Mouse (Mus musculus): ENCODE measurements around the gene Cdk2. TPM values are rescaled to one million over a fixed set of nuclear protein-coding genes. Genes with fewer than 3 reads are reported as not detected.
"Not testable (repeated sequence)": the region's sequence is repeated elsewhere in the genome, so short reads cannot be mapped to it uniquely, and the experiment has no call there.

Gene Cdk2
- polyA plus RNA-seq, 1 experiment from 2014 or later, result 13.4 TPM

DNA sequence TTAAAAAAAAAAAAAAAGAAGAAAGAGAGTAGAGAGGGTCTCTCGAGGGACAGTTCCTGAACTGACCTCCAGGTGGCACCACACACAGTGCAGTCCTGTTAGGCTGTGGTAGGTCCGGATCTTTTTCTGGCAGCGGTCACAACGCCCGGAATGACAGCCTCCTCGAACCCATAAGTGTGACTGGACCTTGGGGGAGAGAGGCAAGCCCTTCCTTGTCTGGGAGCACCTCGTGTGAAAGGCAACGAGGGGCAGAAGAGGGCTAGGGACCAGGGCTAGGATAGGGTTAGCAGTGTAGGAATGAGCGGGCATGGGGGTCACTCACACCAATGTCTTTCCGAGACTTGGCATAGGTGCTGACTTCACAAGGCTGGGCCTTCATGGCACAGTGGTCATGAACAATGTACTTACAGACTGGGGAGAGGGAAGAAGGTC lies 26.2 kb upstream of the Cdk2 start:
- Histone ChIP-seq H3K79me2 (ENCODE audit: inconsistent target) (no peaks in the 10 kb centered on the region), H3K36me3 (ENCODE audit: inconsistent target) (no peaks in the 10 kb centered on the region), H3K4me3 (ENCODE audit: inconsistent target) (no peak overlapping the region), H3K27ac (no peak overlapping the region)
- WGBS (ENCODE audit: missing documents), result 26% methylated on average over 10 of the region's 10 CpGs

DNA sequence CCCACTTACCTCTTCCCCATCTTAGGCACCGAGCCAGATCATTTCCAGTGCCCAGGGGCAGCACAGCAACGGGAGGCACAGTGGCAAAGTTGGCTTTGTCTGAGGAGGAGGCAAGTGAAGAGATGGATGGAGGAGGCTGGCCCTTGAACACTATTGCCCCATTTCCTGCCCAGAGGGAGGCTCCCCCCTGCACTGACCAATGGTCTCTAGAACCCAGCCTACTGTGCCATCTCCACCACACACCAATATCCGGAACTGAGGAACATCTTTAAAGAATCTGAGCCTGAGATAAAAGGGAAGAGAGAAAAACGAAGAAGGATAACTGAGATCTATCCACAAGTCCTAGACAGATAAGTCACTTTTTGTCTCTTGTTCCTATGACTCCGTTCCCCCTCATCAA lies 23.2 kb upstream of the Cdk2 start:
- no peaks in the 10 kb centered on the region for H3K79me2 ChIP-seq (ENCODE audit: inconsistent target)
- H3K36me3 ChIP-seq (ENCODE audit: inconsistent target), result no peaks in the 10 kb centered on the region
- 59% methylated on average over 5 of the region's 5 CpGs for WGBS (ENCODE audit: missing documents)

DNA sequence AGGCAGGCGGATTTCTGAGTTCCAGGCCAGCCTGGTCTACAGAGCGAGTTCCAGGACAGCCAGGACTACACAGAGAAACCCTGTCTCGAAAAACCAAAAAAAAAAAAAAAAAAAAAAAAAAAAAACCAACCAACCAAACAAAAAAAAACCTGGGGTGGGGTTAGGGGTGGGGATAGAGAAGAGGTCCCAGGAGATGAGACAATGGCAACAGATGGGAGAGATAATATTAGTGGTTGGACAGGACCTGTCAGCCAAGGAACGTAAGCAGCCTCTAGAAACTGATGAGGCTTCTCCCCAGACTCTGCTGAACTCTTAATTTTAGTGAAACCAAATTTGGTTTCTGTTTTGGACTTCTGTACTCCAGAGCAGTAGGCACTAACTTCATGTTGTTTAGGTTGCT lies 20.6 kb upstream of the Cdk2 start:
- H3K4me3 ChIP-seq (ENCODE audit: inconsistent target); H3K36me3 ChIP-seq (ENCODE audit: inconsistent target); H3K27ac ChIP-seq; H3K79me2 ChIP-seq (ENCODE audit: inconsistent target): not testable (repeated sequence)
- 96% methylated on average over 3 of the region's 4 CpGs for WGBS (ENCODE audit: missing documents)

More for the DNA sequence above, 23.2 kb upstream of the Cdk2 start:
- Histone ChIP-seq H3K27ac (no peak overlapping the region), H3K4me3 (ENCODE audit: inconsistent target) (no peak overlapping the region)

DNA sequence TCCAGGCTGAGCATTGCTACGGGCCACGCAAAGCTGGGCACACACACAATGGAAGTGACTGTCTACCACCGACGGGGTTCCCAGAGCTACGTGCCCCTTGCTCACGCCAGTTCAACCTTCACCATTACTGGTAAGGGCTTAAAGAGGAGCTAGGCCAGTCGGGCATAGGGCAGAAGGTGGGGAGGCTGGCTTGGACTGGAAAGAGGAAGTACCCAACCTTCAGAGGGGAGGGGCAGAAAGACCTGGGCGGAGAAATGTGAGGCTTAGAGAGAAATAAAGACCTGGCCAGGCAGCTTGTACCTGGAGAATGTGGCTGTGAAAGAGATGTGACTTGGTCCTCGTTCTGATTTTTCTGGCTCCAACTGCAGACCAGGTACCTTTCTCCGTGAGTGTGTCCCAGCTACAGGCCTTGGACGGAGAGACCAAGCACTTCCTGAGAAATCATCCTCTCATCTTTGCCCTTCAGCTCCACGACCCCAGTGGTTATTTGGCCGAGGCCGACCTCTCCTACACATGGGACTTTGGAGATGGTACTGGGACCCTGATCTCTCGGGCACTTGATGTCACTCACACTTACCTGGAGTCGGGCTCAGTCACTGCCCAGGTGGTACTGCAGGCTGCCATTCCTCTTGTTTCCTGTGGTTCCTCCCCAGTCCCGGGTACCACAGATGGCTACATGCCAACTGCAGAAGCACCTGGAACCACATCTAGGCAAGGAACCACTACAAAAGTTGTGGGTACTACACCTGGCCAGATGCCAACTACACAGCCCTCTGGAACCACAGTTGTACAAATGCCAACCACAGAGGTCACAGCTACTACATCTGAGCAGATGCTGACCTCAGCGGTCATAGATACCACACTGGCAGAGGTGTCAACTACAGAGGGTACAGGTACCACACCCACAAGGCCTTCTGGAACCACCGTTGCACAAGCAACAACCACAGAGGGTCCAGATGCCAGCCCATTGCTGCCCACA lies 11.0 kb upstream of the Cdk2 start:
- Histone ChIP-seq H3K36me3 (ENCODE audit: inconsistent target) (no peaks in the 10 kb centered on the region), H3K27ac (no peak overlapping the region), H3K79me2 (ENCODE audit: inconsistent target) (no peaks in the 10 kb centered on the region), H3K4me3 (ENCODE audit: inconsistent target) (no peak overlapping the region)
- WGBS (ENCODE audit: missing documents), result 41% methylated on average over 19 of the region's 19 CpGs

DNA sequence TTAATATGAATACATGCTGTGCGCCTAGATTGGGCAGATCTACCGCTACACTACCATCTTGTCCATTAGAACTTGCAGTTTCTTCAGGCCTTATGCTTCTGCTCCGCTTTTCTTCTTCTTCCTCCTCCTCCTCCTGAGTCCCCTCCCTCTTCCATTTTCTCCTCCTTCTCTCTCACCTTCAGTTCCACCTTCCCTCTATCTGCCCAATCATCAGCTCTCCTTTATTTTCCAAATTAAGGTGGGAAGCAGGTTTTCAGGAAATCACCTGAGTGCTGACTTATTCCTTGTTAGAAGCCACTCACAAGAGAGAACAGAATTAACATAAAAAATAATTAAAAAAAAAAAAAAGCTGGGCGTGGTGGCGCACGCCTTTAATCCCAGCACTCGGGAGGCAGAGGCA lies 6.5 kb upstream of the Cdk2 start:
- H3K36me3 ChIP-seq (ENCODE audit: inconsistent target); H3K79me2 ChIP-seq (ENCODE audit: inconsistent target); H3K27ac ChIP-seq; H3K4me3 ChIP-seq (ENCODE audit: inconsistent target): not testable (repeated sequence)
- 93% methylated on average over 7 of the region's 7 CpGs for WGBS (ENCODE audit: missing documents)

DNA sequence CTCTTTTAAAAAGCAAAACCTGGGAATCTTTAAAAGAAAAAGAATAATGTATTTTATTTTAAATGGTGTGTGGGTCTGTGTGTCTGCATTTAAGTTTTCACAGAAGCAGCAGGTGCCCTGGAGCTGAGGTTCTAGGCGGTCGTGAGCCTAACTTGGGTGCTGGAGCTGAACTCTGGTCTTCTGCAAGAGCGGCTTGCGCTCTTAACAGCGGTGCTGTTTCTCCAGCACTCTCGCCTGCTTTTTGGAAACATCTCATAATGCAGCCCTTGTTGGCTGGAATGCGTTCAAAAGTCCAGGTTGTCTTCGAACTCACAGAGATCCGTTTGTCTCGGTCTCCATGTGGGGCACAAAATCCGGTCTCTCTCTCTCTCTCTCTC lies 474 bp upstream of the Cdk2 start:
- Histone ChIP-seq H3K79me2 (ENCODE audit: inconsistent target) (peaks cover 25% of the 10 kb centered on the region), H3K27ac (peak overlapping the region; percentile 47), H3K4me3 (ENCODE audit: inconsistent target) (peak overlapping the region; percentile 15; the same call in 1 of the 2 replicates), H3K36me3 (ENCODE audit: inconsistent target) (peaks cover 18% of the 10 kb centered on the region)
- WGBS (ENCODE audit: missing documents), result 32% methylated on average over 11 of the region's 11 CpGs

DNA sequence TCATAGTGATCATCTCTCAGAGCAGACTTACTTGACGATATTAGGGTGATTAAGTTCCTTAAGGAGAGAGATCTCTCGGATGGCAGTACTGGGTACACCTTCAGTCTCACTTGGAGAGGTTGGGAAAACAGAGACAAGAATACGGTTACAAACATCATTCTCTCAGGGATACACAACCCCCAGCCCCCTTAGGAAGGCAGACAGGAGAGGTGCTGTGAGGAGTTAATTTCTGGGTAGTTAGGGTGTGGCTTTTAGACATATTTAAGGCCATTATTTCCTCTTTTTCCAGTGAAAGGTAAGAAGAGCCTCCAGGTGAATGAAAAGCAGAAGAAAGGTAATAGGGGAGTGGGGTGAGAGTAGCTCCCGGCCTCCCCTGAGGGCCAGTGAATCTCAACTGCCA lies 936 bp downstream of the Cdk2 start, which contains the start of gene Pmel:
Pmel (plus strand) TSS at position 301 of the 400 bp plus-strand sequence.
- Histone ChIP-seq H3K27ac (peak within 1 kb of the TSS; percentile 77), H3K36me3 (ENCODE audit: inconsistent target) (peaks cover 33% of the 10 kb centered on the region), H3K4me3 (ENCODE audit: inconsistent target) (peak within 1 kb of the TSS; percentile 92), H3K79me2 (ENCODE audit: inconsistent target) (peaks cover 25% of the 10 kb centered on the region)
- 16% methylated on average over 4 of the region's 4 CpGs for WGBS (ENCODE audit: missing documents)

DNA sequence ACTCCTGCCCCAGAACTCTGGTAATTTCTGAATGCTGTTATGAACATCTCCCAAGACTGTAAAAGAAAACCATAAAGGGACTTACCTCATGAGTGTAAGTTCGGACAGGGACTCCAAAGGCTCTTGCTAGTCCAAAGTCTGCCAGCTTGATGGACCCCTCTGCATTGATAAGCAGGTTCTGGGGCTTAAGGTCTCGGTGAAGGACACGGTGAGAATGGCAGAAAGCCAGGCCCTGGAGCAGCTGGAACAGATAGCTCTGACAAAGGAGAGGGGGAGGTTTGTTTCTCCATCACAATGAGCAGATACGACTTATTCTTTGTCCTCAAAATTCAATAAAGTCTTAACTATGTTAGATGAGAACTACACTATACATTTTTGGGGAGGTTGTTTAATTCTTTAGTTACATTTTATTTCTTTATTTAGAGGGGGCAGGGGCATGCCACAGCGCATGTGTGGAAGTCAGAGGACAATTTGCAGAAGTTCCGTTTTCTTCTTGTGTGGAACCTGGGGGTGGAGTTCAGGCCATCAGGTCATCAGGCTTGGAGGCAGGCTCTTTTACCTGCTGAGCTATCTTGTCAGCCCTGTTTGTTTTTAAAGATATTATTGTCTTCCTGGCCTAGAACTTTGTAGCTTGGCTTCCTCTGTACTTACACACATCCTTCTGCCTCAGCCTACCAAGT lies 2.4 kb downstream of the Cdk2 start:
- peak overlapping the region; percentile 8; the same call in 1 of the 2 replicates for H3K27ac ChIP-seq
- H3K4me3 ChIP-seq (ENCODE audit: inconsistent target), result no peak overlapping the region
- H3K79me2 ChIP-seq (ENCODE audit: inconsistent target), result peaks cover 25% of the 10 kb centered on the region
- H3K36me3 ChIP-seq (ENCODE audit: inconsistent target), result peaks cover 40% of the 10 kb centered on the region
- 50% methylated on average over 6 of the region's 6 CpGs for WGBS (ENCODE audit: missing documents)

DNA sequence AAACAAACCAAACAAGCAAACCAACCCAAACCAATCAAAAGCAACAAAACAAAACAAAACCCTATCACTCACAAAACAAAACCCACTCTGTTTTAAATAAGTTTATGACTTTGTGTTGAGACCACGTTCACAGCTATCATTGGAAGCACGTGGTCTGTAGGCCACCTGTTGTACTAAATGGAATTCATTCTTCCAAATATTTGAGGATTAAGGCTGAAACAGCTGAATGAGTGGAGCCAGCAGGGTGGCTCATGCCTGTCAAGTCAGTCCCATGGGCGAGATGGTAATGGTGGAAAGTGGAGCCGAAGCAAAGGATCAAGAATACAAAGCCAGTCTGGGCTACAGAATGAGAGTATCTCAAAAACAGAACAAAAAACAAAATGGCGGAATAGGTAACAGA lies 4.1 kb downstream of the Cdk2 start:
- no peak overlapping the region for H3K27ac ChIP-seq
- H3K4me3 ChIP-seq (ENCODE audit: inconsistent target), result no peak overlapping the region
- peaks cover 40% of the 10 kb centered on the region for H3K36me3 ChIP-seq (ENCODE audit: inconsistent target)
- 100% methylated on average over 4 of the region's 5 CpGs for WGBS (ENCODE audit: missing documents)
- H3K79me2 ChIP-seq (ENCODE audit: inconsistent target), result peaks cover 25% of the 10 kb centered on the region

DNA sequence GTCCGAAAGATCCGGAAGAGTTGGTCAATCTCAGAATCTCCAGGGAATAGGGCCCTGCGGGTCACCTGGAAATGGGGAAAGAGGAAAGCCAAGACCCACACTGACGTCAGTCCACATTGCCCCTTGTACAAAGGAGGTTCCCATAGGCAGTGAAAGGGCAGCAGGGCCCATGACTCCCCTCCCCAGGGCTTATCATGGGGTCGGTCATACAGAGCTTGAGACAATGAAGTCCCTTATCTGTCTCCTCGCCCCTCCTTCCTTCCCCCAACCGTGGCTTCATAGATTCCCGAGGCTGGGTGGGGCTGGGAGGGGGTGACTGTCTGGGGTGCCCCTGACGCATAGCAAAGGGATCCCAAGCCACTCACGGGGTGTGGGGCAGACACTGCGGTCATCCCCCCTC lies 5.2 kb downstream of the Cdk2 start:
- no peak overlapping the region for H3K27ac ChIP-seq
- no peak overlapping the region for H3K4me3 ChIP-seq (ENCODE audit: inconsistent target)
- peaks cover 35% of the 10 kb centered on the region for H3K79me2 ChIP-seq (ENCODE audit: inconsistent target)
- H3K36me3 ChIP-seq (ENCODE audit: inconsistent target), result peaks cover 40% of the 10 kb centered on the region
- WGBS (ENCODE audit: missing documents), result 95% methylated on average over 8 of the region's 11 CpGs

DNA sequence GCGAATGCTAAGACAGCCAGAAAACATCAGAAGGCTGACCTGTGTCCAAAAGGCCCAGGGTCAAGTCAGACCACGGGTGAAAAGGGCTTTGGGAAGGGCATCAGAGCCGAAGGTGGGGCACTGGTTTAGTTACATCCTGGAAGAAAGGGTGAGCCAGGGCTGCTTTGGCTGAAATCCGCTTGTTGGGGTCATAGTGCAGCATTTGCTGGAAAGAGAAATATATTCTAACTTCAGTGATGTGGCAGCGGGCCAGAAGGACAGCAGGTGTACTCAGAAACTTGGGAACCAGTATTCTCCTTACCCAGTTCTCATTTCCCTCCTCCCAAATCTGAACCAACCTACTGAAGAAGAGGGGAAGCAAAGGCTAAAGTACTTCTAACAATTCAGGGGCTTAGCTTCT lies 5.8 kb downstream of the Cdk2 start:
- Histone ChIP-seq H3K79me2 (ENCODE audit: inconsistent target) (peaks cover 37% of the 10 kb centered on the region), H3K36me3 (ENCODE audit: inconsistent target) (peaks cover 40% of the 10 kb centered on the region), H3K27ac (no peak overlapping the region), H3K4me3 (ENCODE audit: inconsistent target) (no peak overlapping the region)
- 92% methylated on average over 5 of the region's 5 CpGs for WGBS (ENCODE audit: missing documents)

DNA sequence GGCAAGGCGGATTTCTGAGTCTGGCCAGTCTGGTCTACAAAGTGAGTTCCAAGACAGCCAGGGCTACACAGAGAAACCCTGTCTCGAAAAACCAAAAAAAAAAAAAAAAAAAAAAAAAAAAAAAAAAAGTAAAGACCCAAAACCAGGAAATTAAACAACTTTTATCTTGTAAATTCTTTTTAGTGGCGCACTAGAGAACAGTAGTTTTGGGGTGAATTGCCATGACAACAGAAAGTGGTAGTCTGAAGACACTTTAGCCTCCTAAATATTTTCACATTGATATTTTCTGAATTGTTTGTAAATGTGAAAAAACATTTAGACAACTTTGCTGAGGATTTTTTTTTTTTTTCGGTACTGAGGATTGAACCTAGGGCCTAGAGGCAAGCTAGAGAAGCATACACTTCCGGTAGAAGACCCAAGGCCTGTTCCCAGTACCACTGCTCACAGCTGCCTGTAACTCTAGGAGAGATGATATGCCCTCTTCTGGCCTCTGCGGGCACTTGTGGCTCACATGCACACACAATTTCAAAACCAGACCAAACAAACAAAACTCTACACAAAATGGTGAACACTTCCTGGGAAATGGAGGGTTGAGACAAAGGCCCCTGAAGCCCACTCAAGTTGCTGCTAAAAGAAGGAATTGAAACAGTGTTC lies 7.6 kb downstream of the Cdk2 start:
- H3K4me3 ChIP-seq (ENCODE audit: inconsistent target), result no peak overlapping the region
- peaks cover 40% of the 10 kb centered on the region for H3K36me3 ChIP-seq (ENCODE audit: inconsistent target)

DNA sequence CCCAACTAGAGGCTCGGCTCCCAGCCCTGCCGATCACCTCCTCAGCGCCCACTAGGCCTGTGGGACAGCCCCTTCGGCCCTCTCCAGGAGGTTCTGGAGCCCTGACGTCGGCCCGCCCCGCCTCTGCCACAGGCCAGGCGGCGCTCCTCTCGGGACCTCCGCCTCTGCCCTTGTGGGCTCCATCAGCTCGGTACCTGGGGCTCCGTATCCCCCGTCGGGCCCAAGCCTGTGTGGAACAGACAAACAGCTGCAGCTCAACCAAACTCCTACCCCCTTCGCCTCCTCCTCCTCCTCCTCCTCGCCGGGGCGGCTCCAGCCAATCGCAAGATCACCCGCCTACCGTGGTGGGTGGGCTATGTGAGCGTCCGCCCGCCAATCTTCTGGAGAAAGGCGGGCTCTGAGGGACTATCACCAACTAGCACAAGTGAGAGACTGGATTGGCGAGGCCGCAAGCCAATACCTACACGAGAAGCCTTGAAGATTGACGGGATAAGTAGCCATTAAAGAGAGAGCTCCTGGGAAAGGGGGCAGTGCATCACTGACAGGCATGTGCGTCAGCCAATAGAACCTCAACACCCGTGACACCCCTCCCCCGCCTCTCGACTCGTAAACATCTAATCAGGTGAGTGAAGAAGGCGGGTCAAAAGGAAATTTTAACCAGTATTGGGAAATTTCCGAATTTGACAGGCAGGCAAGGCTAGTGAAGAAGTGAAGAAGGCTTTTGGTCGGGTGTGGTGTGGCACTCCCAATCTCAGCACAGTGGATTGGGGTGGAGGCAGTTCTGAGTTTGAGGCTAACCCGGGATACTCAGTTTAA lies 8.6 kb downstream of the Cdk2 start, which contains the start of gene Rab5b:
Rab5b (minus strand) TSS at position 273 of the 816 bp plus-strand sequence.
- 2% methylated on average over 40 of the region's 40 CpGs for WGBS (ENCODE audit: missing documents)
- peaks cover 31% of the 10 kb centered on the region for H3K36me3 ChIP-seq (ENCODE audit: inconsistent target)

More for the DNA sequence above, 7.6 kb downstream of the Cdk2 start:
- Histone ChIP-seq H3K27ac (peak overlapping the region; percentile 63), H3K79me2 (ENCODE audit: inconsistent target) (peaks cover 38% of the 10 kb centered on the region)
- 88% methylated on average over 4 of the region's 6 CpGs for WGBS (ENCODE audit: missing documents)

More for the DNA sequence above, 8.6 kb downstream of the Cdk2 start, which contains the start of gene Rab5b:
- Histone ChIP-seq H3K27ac (peak within 1 kb of the TSS; percentile 73), H3K4me3 (ENCODE audit: inconsistent target) (peak within 1 kb of the TSS; percentile 83), H3K79me2 (ENCODE audit: inconsistent target) (peaks cover 44% of the 10 kb centered on the region)

Measured in macrophage (primary cell).